Mouse (Mus musculus): ENCODE data around the gene March10. TPM values are rescaled to one million over a fixed set of nuclear protein-coding genes. Genes with fewer than 3 reads are reported as not detected.

The March10 gene
- polyA plus RNA-seq, 1 experiment, result not detected

- TF ChIP-seq POLR2A (IDR thresholded peaks at IDR 0.05; ENCODE audit: insufficient read depth, low read length) (no peak), CTCF (IDR thresholded peaks at IDR 0.05; ENCODE audit: low read depth, low read length) (no peak), EP300 (IDR thresholded peaks at IDR 0.05; ENCODE audit: insufficient read depth, low read depth, low read length) (no peak)
- H3K4me3 ChIP-seq (ENCODE audit: low read depth, low read length), result no peak overlapping the region
- no peaks in the 10 kb centered on the region for H3K27me3 ChIP-seq (ENCODE audit: control insufficient read depth, insufficient read depth, low read length, poor library complexity, severe bottlenecking)
- no peaks in the 10 kb centered on the region for H3K4me1 ChIP-seq (ENCODE audit: control insufficient read depth, insufficient read depth, low read length)
- H3K9ac ChIP-seq (ENCODE audit: low read depth, poor library complexity, severe bottlenecking), result no peak overlapping the region
- H3K9me3 ChIP-seq (replicated peaks; ENCODE audit: control insufficient read depth, insufficient read depth, low read length, poor library complexity, severe bottlenecking), result no peaks in the 10 kb centered on the region
- no peaks in the 10 kb centered on the region for H3K36me3 ChIP-seq (ENCODE audit: control insufficient read depth, insufficient read depth, low read length, poor library complexity, severe bottlenecking)
- no peak overlapping the region for H3K27ac ChIP-seq (ENCODE audit: insufficient read depth, low read length)
Measured at GRCm38 (mm10) chr11:105371818-105372217, 84.7 kb downstream of the March10 start.

- no peaks in the 10 kb centered on the region for H3K4me1 ChIP-seq (ENCODE audit: control insufficient read depth, insufficient read depth, low read length)
- no peak overlapping the region for H3K27ac ChIP-seq (ENCODE audit: insufficient read depth, low read length)
- no peak for TF ChIP-seq EP300 (IDR thresholded peaks at IDR 0.05; ENCODE audit: insufficient read depth, low read depth, low read length)
- no peak for TF ChIP-seq CTCF (IDR thresholded peaks at IDR 0.05; ENCODE audit: low read depth, low read length)
Measured at GRCm38 (mm10) chr11:105369526-105370386, 86.8 kb downstream of the March10 start.

GRCm38 (mm10) chr11:105368833-105369232, 87.7 kb downstream of the March10 start:
- TF ChIP-seq CTCF (IDR thresholded peaks at IDR 0.05; ENCODE audit: low read depth, low read length), result no peak
- no peak for TF ChIP-seq EP300 (IDR thresholded peaks at IDR 0.05; ENCODE audit: insufficient read depth, low read depth, low read length)
- no peak for TF ChIP-seq POLR2A (IDR thresholded peaks at IDR 0.05; ENCODE audit: insufficient read depth, low read length)
- Histone ChIP-seq H3K9me3 (replicated peaks; ENCODE audit: control insufficient read depth, insufficient read depth, low read length, poor library complexity, severe bottlenecking) (no peaks in the 10 kb centered on the region), H3K9ac (ENCODE audit: low read depth, poor library complexity, severe bottlenecking) (no peak overlapping the region), H3K36me3 (ENCODE audit: control insufficient read depth, insufficient read depth, low read length, poor library complexity, severe bottlenecking) (no peaks in the 10 kb centered on the region), H3K4me1 (ENCODE audit: control insufficient read depth, insufficient read depth, low read length) (no peaks in the 10 kb centered on the region), H3K27ac (ENCODE audit: insufficient read depth, low read length) (no peak overlapping the region), H3K27me3 (ENCODE audit: control insufficient read depth, insufficient read depth, low read length, poor library complexity, severe bottlenecking) (no peaks in the 10 kb centered on the region), H3K4me3 (ENCODE audit: low read depth, low read length) (no peak overlapping the region)

More at GRCm38 (mm10) chr11:105369526-105370386, 86.8 kb downstream of the March10 start:
- Histone ChIP-seq H3K27me3 (ENCODE audit: control insufficient read depth, insufficient read depth, low read length, poor library complexity, severe bottlenecking) (no peaks in the 10 kb centered on the region), H3K4me3 (ENCODE audit: low read depth, low read length) (no peak overlapping the region), H3K36me3 (ENCODE audit: control insufficient read depth, insufficient read depth, low read length, poor library complexity, severe bottlenecking) (no peaks in the 10 kb centered on the region), H3K9ac (ENCODE audit: low read depth, poor library complexity, severe bottlenecking) (no peak overlapping the region), H3K9me3 (replicated peaks; ENCODE audit: control insufficient read depth, insufficient read depth, low read length, poor library complexity, severe bottlenecking) (no peaks in the 10 kb centered on the region)

- no peaks in the 10 kb centered on the region for H3K4me1 ChIP-seq (ENCODE audit: control insufficient read depth, insufficient read depth, low read length)
- no peak overlapping the region for H3K27ac ChIP-seq (ENCODE audit: insufficient read depth, low read length)
- no peak overlapping the region for H3K4me3 ChIP-seq (ENCODE audit: low read depth, low read length)
- no peak overlapping the region for H3K9ac ChIP-seq (ENCODE audit: low read depth, poor library complexity, severe bottlenecking)
- no peaks in the 10 kb centered on the region for H3K27me3 ChIP-seq (ENCODE audit: control insufficient read depth, insufficient read depth, low read length, poor library complexity, severe bottlenecking)
- TF ChIP-seq EP300 (IDR thresholded peaks at IDR 0.05; ENCODE audit: insufficient read depth, low read depth, low read length), result no peak
- no peak for TF ChIP-seq CTCF (IDR thresholded peaks at IDR 0.05; ENCODE audit: low read depth, low read length)
- no peak for TF ChIP-seq POLR2A (IDR thresholded peaks at IDR 0.05; ENCODE audit: insufficient read depth, low read length)
- no peaks in the 10 kb centered on the region for H3K36me3 ChIP-seq (ENCODE audit: control insufficient read depth, insufficient read depth, low read length, poor library complexity, severe bottlenecking)
- H3K9me3 ChIP-seq (replicated peaks; ENCODE audit: control insufficient read depth, insufficient read depth, low read length, poor library complexity, severe bottlenecking), result no peaks in the 10 kb centered on the region
Measured at GRCm38 (mm10) chr11:105367163-105367562, 89.4 kb downstream of the March10 start.

- H3K9me3 ChIP-seq (replicated peaks; ENCODE audit: control insufficient read depth, insufficient read depth, low read length, poor library complexity, severe bottlenecking), result no peaks in the 10 kb centered on the region
- no peak overlapping the region for H3K4me3 ChIP-seq (ENCODE audit: low read depth, low read length)
- no peaks in the 10 kb centered on the region for H3K36me3 ChIP-seq (ENCODE audit: control insufficient read depth, insufficient read depth, low read length, poor library complexity, severe bottlenecking)
- no peaks in the 10 kb centered on the region for H3K27me3 ChIP-seq (ENCODE audit: control insufficient read depth, insufficient read depth, low read length, poor library complexity, severe bottlenecking)
- H3K27ac ChIP-seq (ENCODE audit: insufficient read depth, low read length), result no peak overlapping the region
- TF ChIP-seq CTCF (IDR thresholded peaks at IDR 0.05; ENCODE audit: low read depth, low read length) (no peak), POLR2A (IDR thresholded peaks at IDR 0.05; ENCODE audit: insufficient read depth, low read length) (no peak), EP300 (IDR thresholded peaks at IDR 0.05; ENCODE audit: insufficient read depth, low read depth, low read length) (no peak)
- no peak overlapping the region for H3K9ac ChIP-seq (ENCODE audit: low read depth, poor library complexity, severe bottlenecking)
- H3K4me1 ChIP-seq (ENCODE audit: control insufficient read depth, insufficient read depth, low read length), result no peaks in the 10 kb centered on the region
Measured at GRCm38 (mm10) chr11:105366051-105366450, 90.5 kb downstream of the March10 start.

GRCm38 (mm10) chr11:105365611-105366010, 90.9 kb downstream of the March10 start:
- no peak overlapping the region for H3K9ac ChIP-seq (ENCODE audit: low read depth, poor library complexity, severe bottlenecking)
- H3K27me3 ChIP-seq (ENCODE audit: control insufficient read depth, insufficient read depth, low read length, poor library complexity, severe bottlenecking), result no peaks in the 10 kb centered on the region
- no peaks in the 10 kb centered on the region for H3K36me3 ChIP-seq (ENCODE audit: control insufficient read depth, insufficient read depth, low read length, poor library complexity, severe bottlenecking)
- H3K9me3 ChIP-seq (replicated peaks; ENCODE audit: control insufficient read depth, insufficient read depth, low read length, poor library complexity, severe bottlenecking), result no peaks in the 10 kb centered on the region
- H3K4me1 ChIP-seq (ENCODE audit: control insufficient read depth, insufficient read depth, low read length), result no peaks in the 10 kb centered on the region
- H3K4me3 ChIP-seq (ENCODE audit: low read depth, low read length), result no peak overlapping the region
- no peak for TF ChIP-seq EP300 (IDR thresholded peaks at IDR 0.05; ENCODE audit: insufficient read depth, low read depth, low read length)
- no peak for TF ChIP-seq POLR2A (IDR thresholded peaks at IDR 0.05; ENCODE audit: insufficient read depth, low read length)
- TF ChIP-seq CTCF (IDR thresholded peaks at IDR 0.05; ENCODE audit: low read depth, low read length), result no peak
- H3K27ac ChIP-seq (ENCODE audit: insufficient read depth, low read length), result no peak overlapping the region

Measured in ES-Bruce4 (cell line).